Mouse (Mus musculus) C2C12 (cell line): ENCODE data around the gene Pdss2.

ENCODE experiments used
- CEBPB ChIP-seq: IDR thresholded peaks from one replicate; pipeline ENCODE4 v1.6.1; 2011; ENCODE audit warnings: low read depth, mild to moderate bottlenecking, control low read depth, moderate library complexity
- CTCF ChIP-seq: IDR thresholded peaks from one replicate; pipeline ENCODE4 v1.5.1; 2011; ENCODE audit not compliant: control insufficient read depth, insufficient read depth, insufficient read length
- FOSL1 ChIP-seq: IDR thresholded peaks from one replicate; pipeline ENCODE4 v1.8.0; 2011; ENCODE audit warnings: mild to moderate bottlenecking, low read length; ENCODE audit not compliant: poor library complexity, insufficient read depth, severe bottlenecking
- MAX ChIP-seq: IDR thresholded peaks from one replicate; pipeline ENCODE4 v1.6.1; 2011; ENCODE audit warnings: mild to moderate bottlenecking, control low read depth
- MYOD1 ChIP-seq: IDR thresholded peaks from one replicate; pipeline ENCODE4 v1.6.1; 2011; ENCODE audit warnings: low read depth; ENCODE audit not compliant: control insufficient read depth, insufficient read length
- MYOG ChIP-seq: IDR thresholded peaks from one replicate; pipeline ENCODE4 v1.6.1; 2011; ENCODE audit not compliant: control insufficient read depth, insufficient read length; ENCODE audit errors: extremely low read depth
- USF1 ChIP-seq: IDR thresholded peaks from one replicate; pipeline ENCODE4 v1.6.1; 2011; ENCODE audit warnings: low read depth, mild to moderate bottlenecking, control low read depth, moderate library complexity

DNA sequence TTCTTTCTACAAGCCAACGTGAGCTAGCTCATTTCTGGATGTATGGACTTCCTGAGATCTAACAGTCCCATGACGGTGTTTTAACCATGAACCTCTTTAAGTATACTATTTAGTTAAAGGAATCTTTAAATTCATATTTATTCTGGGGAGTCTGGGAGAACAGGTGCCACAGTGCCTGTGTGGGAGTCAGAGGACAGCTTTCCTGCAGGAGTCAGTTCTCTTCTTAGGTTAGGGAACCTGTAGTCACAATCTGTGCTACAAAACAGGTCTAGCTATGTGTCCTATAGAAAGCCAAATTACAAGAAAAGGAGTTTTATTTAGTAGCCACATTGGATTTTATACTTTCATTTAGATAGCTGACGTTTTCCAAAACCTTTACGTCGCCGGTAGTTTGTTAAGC lies 141.7 kb downstream of the Pdss2 start:
- TF ChIP-seq MYOD1: no peak
- no peak for TF ChIP-seq CTCF
- TF ChIP-seq MAX: no peak
- TF ChIP-seq CEBPB: no peak
- TF ChIP-seq MYOG: no peak
- no peak for TF ChIP-seq USF1
- no peak for TF ChIP-seq FOSL1
